Mouse (Mus musculus): ENCODE results near the gene Spdye4c.

Gene Spdye4c

GRCm38 (mm10) chr2:128590909-128591308 lies at the start of gene Spdye4c:
Gene Spdye4c (plus strand): TSS chr2:128591209.
- no peak for DNase-seq (ENCODE audit: low read depth, low spot score)

GRCm38 (mm10) chr2:128543495-128543894 lies 47.5 kb upstream of the Spdye4c start:
- no peak for DNase-seq (ENCODE audit: low read depth, low spot score)

DNA sequence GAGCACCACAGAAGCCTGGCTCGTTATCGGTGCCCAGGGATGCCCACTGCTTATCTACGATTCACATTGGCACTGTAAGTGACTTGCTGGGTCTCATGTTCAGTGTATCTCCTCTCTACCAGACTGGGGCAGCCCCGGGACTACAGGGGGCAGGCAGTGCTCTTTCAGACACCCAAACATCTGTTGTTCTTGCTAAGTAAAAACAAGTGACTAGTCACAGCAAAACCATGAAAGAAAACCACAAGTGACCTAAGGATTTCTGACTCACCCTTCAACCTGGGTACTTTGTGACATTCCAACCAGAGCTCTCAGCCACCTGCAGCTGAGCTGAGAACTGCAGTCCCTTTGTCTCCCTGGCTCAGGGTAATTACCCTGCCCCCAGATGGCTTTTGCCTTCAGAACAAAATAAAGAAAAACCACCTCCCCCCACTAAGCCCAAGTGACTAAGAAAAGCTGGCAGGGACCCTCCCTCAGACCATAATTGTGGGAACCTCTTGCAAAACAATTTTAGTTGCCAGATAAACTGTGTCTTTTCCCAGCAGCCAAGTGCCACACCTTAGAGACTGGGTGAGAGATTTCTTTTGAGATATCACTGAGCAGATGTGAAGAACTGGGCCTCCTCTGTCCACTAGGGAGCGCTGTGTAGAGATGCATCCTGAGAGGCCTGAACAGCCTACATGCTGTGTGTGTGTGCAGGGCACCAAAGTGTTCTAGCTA lies 46.4 kb upstream of the Spdye4c start:
- no peak for DNase-seq (ENCODE audit: low read depth, low spot score)

GRCm38 (mm10) chr2:128545447-128545846 lies 45.6 kb upstream of the Spdye4c start:
- no peak for DNase-seq (ENCODE audit: low read depth, low spot score)

GRCm38 (mm10) chr2:128547079-128547478 lies 43.9 kb upstream of the Spdye4c start:
- no peak for DNase-seq (ENCODE audit: low read depth, low spot score)

DNA sequence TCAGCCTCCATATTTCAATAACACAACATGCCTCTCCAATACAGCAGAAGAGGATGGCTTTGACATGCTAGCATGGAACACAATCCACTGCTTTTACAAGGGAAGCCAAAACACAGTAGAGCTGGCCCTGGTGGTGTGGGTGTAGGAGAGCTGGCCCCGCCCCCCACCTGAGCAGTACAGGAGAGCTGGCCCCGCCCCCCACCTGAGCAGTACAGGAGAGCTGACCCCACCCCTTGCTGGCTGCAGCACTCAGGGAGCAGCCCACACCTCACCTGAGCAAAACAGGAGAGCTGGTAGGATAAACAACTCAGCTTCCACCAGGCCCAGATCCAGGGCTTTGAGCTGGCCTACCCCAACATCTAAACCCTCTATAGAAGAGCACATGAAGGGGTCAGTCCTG lies 42.7 kb upstream of the Spdye4c start:
- DNase-seq (ENCODE audit: low read depth, low spot score), result no peak

DNA sequence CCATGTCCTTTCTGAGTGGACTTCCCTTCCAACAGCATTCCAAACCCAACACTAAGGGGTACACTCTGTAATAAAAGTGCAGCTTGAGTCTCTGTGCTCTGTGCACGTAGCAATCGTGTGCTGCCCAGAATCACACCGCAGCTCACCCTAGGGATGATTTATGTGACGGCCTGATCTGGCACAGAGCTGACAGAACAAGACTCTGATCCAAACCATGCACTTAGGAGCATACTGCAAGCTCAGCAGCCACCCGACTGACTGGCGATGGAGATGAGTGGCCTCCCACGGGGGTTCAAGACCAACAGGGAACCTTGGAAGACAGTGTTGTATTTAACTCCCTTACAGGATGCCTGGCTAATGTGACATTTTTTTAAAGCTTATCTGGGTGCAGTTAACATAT lies 41.4 kb upstream of the Spdye4c start:
- DNase-seq (ENCODE audit: low read depth, low spot score), result no peak

- no peak for DNase-seq (ENCODE audit: low read depth, low spot score)
These were observed 41.0 kb upstream of the Spdye4c start for GRCm38 (mm10) chr2:128549963-128550362.

GRCm38 (mm10) chr2:128552080-128552791 lies 38.8 kb upstream of the Spdye4c start:
- DNase-seq (ENCODE audit: low read depth, low spot score), result no peak

- no peak for DNase-seq (ENCODE audit: low read depth, low spot score)
These were observed 38.0 kb upstream of the Spdye4c start for GRCm38 (mm10) chr2:128552798-128553720.

DNA sequence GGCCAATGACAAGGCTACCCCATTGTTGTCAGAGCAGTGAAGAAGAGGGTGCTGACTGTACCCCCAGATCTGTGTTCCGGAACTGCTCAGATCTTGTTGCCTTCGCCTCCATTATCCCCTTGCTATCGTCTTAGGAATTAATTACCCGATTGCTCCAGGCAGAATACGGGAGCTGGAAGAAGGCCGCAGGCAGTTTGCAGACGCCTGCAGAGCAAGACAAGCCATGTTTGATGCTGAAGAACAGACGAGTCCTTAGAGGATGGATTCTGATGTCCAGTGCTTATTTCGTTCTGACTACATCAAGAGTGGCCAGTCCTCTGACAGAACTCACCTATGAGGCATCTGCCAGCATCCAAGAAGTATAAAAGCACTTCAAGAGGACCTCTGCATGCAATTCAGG lies 35.9 kb upstream of the Spdye4c start:
- no peak for DNase-seq (ENCODE audit: low read depth, low spot score)

- no peak for DNase-seq (ENCODE audit: low read depth, low spot score)
These were observed 26.8 kb upstream of the Spdye4c start for GRCm38 (mm10) chr2:128564195-128564594.

DNA sequence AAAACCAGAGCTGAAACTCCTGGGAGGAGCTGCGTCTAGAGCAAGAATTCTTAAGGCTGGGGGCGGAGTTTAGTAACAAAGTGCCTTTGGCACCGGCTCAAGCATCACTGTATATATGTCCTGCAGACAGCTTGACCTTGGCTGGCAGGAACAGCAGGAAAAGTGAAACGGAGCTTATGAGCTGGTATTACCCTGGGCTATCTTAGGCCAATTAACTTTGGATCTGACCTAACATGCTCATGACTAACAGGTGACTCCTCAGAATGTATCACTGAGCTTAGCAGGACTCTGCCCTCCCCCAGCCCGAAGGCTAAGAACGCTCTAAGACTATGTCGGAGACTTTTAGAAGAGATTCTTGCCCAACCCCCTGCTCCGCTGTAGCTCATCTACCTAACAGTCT lies 25.1 kb upstream of the Spdye4c start:
- no peak for DNase-seq (ENCODE audit: low read depth, low spot score)

- DNase-seq (ENCODE audit: low read depth, low spot score), result no peak
These were observed 24.5 kb upstream of the Spdye4c start for GRCm38 (mm10) chr2:128566304-128567147.

DNA sequence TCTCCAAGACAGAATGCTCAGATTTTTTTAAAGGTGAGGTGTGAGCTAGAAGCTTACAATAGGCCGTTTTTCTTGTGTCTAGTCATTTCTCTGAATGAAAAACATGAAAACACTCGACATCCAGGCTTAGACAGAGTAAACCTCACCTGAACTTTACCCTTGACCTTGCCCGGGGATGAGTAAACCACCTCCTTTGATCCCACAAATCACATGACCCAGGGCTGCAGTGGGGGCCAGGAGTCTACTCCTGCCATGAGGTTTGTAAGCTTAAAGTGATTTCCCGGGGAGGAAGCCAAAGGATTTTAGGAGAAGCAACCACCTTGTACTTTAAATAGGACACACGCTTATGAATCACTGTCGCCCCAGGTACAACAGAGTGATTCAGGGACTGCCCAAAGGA lies 23.0 kb upstream of the Spdye4c start:
- DNase-seq (ENCODE audit: low read depth, low spot score), result no peak

GRCm38 (mm10) chr2:128568490-128568889 lies 22.5 kb upstream of the Spdye4c start:
- DNase-seq (ENCODE audit: low read depth, low spot score), result no peak

GRCm38 (mm10) chr2:128571001-128571400 lies 20.0 kb upstream of the Spdye4c start:
- no peak for DNase-seq (ENCODE audit: low read depth, low spot score)

- peak; percentile 54 for DNase-seq (ENCODE audit: low read depth, low spot score)
These were observed 18.0 kb upstream of the Spdye4c start for GRCm38 (mm10) chr2:128572726-128573624.

DNA sequence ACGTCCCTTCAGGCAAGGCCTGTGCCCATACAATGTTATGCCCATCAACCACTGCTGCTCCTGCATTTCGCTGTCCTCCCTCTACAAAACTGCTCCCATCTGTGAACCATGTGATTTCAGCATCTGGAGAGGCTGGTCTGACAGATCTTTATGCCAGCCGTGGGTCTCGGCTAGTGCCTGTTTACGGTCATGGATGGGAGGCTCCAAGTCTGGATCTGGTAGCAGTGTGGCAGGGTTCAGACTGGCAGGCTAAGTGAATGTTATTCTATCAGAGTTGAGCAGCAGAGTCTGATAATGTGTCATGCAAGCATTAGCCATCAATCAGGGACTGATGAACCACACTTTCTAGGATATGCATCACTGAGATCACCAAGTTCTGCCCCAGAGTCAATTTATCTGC lies 8.1 kb upstream of the Spdye4c start:
- DNase-seq (ENCODE audit: low read depth, low spot score), result no peak

DNA sequence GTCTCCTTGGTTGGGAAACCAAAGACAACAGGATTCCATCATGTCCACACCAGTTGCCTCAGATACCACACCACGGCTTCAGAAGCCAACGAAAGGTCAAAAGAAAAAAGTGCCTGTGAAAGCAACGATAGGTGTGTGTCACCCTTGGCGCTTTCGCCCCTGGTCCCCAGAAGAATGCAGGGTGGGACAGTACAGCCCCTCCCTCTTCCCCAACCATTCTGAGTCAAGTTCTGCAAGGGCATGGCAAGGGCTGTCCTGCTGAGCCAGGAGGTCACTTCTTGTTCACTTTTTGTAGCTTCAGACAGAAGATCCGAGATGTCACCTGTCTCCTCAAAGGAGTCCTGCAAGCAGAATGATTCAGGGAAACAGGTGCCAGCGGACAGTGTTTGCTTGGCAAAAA lies 1.3 kb downstream of the Spdye4c start:
- DNase-seq (ENCODE audit: low read depth, low spot score), result no peak

All from retina, adult 2 months (tissue).